Comparison of ENCODE assay signal across 36 mouse cellular contexts in the genomic region with DNA sequence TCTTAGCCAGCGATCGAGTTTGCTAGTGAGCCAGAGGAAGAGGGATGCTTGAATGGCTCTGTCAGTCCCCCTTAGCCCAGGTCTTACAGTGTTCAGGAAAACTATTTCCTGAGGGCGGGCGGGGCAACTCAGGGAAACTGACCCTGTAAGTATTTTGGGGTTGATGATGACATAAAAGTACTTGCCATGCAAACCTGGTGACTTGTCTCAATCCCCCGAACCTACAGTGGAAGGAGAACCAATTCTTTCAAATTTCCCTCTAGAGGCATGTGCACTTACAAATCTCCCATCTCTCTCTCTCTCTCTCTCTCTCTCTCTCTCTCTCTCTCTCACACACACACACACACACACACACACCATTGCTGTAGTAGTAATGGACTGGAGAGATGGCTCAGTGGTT. TPM values are rescaled to one million over a fixed set of nuclear protein-coding genes. Genes with fewer than 3 reads are reported as not detected.
"Had no signal": no experiment of that assay in that cellular context is flagged by ENCODE, and none has a peak within 500 bp of the region (broad histone marks: within the 10 kb centered on the region; RNA-seq: fewer than 3 reads in every experiment).

No protein-coding gene starts in this region.

- H3K4me2 ChIP-seq: heart, embryonic 11.5 days; heart, embryonic 12.5 days; heart, embryonic 13.5 days; heart, embryonic 15.5 days; intestine, embryonic 15.5 days; kidney, embryonic 15.5 days had no signal

- DNase-seq: heart, postnatal 14 days; heart, postnatal 36 days; heart, postnatal 4 days; kidney, adult 11 months; kidney, adult 18-20 months; kidney, adult 2 months; kidney, adult 8-10 months; kidney, adult 9 months; kidney, postnatal 10 days; kidney, postnatal 14 days; kidney, postnatal 25 days; kidney, postnatal 36 days; kidney, postnatal 4 days; layer of hippocampus, adult 9-11 months; layer of hippocampus, postnatal 36 days had no signal

- H3K9ac ChIP-seq: heart, embryonic 12.5 days; heart, embryonic 13.5 days; heart, embryonic 15.5 days; hindbrain, embryonic 12.5 days; hindbrain, embryonic 14.5 days; hindbrain, embryonic 15.5 days; intestine, embryonic 15.5 days; kidney, embryonic 15.5 days had no signal

- H3K27me3 ChIP-seq: hindbrain, embryonic 12.5 days; hindbrain, embryonic 13.5 days; hindbrain, embryonic 15.5 days; kidney, embryonic 15.5 days had no signal

- H3K9me3 ChIP-seq: heart, embryonic 12.5 days; heart, embryonic 13.5 days; heart, embryonic 15.5 days; hindbrain, embryonic 13.5 days; hindbrain, embryonic 15.5 days; intestine, embryonic 15.5 days; kidney, embryonic 15.5 days had no signal

- H3K27ac ChIP-seq: heart, embryonic 13.5 days; heart, embryonic 15.5 days; hindbrain, embryonic 10.5 days; intestine, embryonic 15.5 days; kidney, embryonic 15.5 days; kidney, postnatal 0 days; layer of hippocampus, adult 2 months; left cerebral cortex, adult 2 months had no signal

- H3K4me3 ChIP-seq: heart, embryonic 12.5 days; heart, embryonic 13.5 days; heart, embryonic 15.5 days; hindbrain, embryonic 13.5 days; hindbrain, embryonic 15.5 days; intestine, embryonic 15.5 days; kidney, embryonic 15.5 days; layer of hippocampus, adult 2 months; left cerebral cortex, adult 2 months had no signal

- ATAC-seq: hindbrain, embryonic 16.5 days; hindbrain, postnatal 0 days; inflammation-experienced regulatory T-cells, adult 6 months; intestine, embryonic 15.5 days; intestine, embryonic 16.5 days; intestine, postnatal 0 days had no signal

- H3K36me3 ChIP-seq: heart, embryonic 12.5 days; heart, embryonic 13.5 days; heart, embryonic 15.5 days; intestine, embryonic 15.5 days; kidney, embryonic 15.5 days had no signal

RNA-seq across cellular contexts. Expression of gene Igfbp2, which starts 4.5 kb away (rescaled TPM):
- total RNA-seq: heart, postnatal 25 days; hematopoietic stem cell, adult 5-6 weeks had no signal
- polyA plus RNA-seq: inflammation-experienced regulatory T-cells, adult 6 months had no signal
